Mouse (Mus musculus) inflammation-experienced regulatory T-cells, adult 16 weeks (primary cell): ENCODE data around the gene Vmn1r138. TPM values are rescaled to one million over a fixed set of nuclear protein-coding genes. Genes with fewer than 3 reads are reported as not detected.

Experiments
- polyA plus RNA-seq: library from polyadenylated mRNA; unstranded; fragments of 100-300 nt; shearing (Covaris generic); gene quantifications from one replicate; pipeline ENCODE4 v1.2.1, GENCODE M21; 2017

Vmn1r138 gene
- polyA plus RNA-seq: not detected

GRCm38 (mm10) chr7:22028797-22029196 lies at the start of gene Vmn1r138:
TSS of gene Vmn1r138 (minus strand) at chr7:22028897.

GRCm38 (mm10) chr7:22068757-22069156 lies 40.1 kb upstream of the Vmn1r138 start, which contains the start of gene Vmn1r139:
TSS of gene Vmn1r139 (plus strand) at chr7:22069057.

GRCm38 (mm10) chr7:22056205-22056604 lies 27.5 kb upstream of the Vmn1r138 start, which contains the start of gene Gm6176:
TSS of gene Gm6176 (minus strand) at chr7:22056305.

GRCm38 (mm10) chr7:21994287-21994686 lies 34.4 kb downstream of the Vmn1r138 start, which contains the start of gene Vmn1r137:
TSS of gene Vmn1r137 (plus strand) at chr7:21994587.

Other genes with a start within 250 kb of the Vmn1r138 start
- not detected for gene Gm4177, start 232.2 kb downstream of the Vmn1r138 start, polyA plus RNA-seq
- gene Vmn1r135, start 196.5 kb downstream of the Vmn1r138 start, polyA plus RNA-seq: not detected
- not detected for gene Gm5725, start 184.6 kb downstream of the Vmn1r138 start, polyA plus RNA-seq
- not detected for gene Gm5891, start 107.6 kb downstream of the Vmn1r138 start, polyA plus RNA-seq
- gene Vmn1r137, start 34.3 kb downstream of the Vmn1r138 start, polyA plus RNA-seq: not detected
- gene Gm6176, start 27.4 kb upstream of the Vmn1r138 start, polyA plus RNA-seq: not detected
- gene Vmn1r139, start 40.2 kb upstream of the Vmn1r138 start, polyA plus RNA-seq: not detected
- gene Gm16451, start 89.3 kb upstream of the Vmn1r138 start, polyA plus RNA-seq: not detected
- not detected for gene Gm10666, start 105.8 kb upstream of the Vmn1r138 start, polyA plus RNA-seq
- gene Vmn1r142, start 135.1 kb upstream of the Vmn1r138 start, polyA plus RNA-seq: not detected
- not detected for gene Vmn1r143, start 160.5 kb upstream of the Vmn1r138 start, polyA plus RNA-seq
- gene Gm8653, start 172.4 kb upstream of the Vmn1r138 start, polyA plus RNA-seq: not detected
- not detected for gene Gm8453, start 200.6 kb upstream of the Vmn1r138 start, polyA plus RNA-seq